Mouse (Mus musculus) embryo, embryonic 9.5 days (tissue): ENCODE data around the gene Gm9603.
"Not testable (repeated sequence)": the region's sequence is repeated elsewhere in the genome, so short reads cannot be mapped to it uniquely, and the experiment has no call there.

Experiments used
- DNase-seq: peaks from one replicate; pipeline ENCODE4 v3.0.0-alpha.2; 2017; ENCODE audit errors: extremely low spot score

Gene Gm9603

GRCm38 (mm10) chr14:5687357-5687756, at the start of gene Gm9603:
Gene Gm9603 (minus strand): TSS chr14:5687457.
- DNase-seq: not testable (repeated sequence)

DNA sequence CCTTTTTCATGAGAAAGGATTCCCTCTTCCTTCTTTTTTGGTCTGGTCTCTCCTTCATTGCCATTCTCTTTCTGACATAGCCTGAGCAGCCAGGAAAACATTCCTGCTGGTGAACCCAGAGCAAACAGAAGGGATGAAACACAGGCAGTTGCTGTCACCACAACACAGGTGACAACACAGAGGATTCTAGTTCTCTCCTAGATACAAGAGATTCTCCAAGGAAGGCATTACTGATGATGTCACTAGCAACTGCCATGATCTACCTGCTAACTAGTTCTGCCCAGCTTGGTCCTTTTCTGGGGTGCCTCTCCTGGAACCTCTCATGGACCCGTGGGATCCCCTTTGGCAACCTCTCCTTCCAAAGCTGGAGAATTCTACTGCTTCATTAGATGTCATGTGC, 54.3 kb downstream of the Gm9603 start, which contains the start of gene Gm8265:
Gene Gm8265 (minus strand): TSS at position 101 of the 400 bp plus-strand sequence.
- DNase-seq: not testable (repeated sequence)
